Mouse (Mus musculus) 3T3-L1 (cell line): ENCODE results near the gene Sar1a.

ENCODE experiments used
- DNase-seq: peaks from one replicate; pipeline ENCODE4 v3.0.0-alpha.2; 2015; ENCODE audit warnings: low read depth, low spot score

The Sar1a gene

GRCm38 (mm10) chr10:61680015-61680913 lies at the start of gene Sar1a:
Sar1a (plus strand) TSS chr10:61680299.
- DNase-seq: peak; percentile 95

DNA sequence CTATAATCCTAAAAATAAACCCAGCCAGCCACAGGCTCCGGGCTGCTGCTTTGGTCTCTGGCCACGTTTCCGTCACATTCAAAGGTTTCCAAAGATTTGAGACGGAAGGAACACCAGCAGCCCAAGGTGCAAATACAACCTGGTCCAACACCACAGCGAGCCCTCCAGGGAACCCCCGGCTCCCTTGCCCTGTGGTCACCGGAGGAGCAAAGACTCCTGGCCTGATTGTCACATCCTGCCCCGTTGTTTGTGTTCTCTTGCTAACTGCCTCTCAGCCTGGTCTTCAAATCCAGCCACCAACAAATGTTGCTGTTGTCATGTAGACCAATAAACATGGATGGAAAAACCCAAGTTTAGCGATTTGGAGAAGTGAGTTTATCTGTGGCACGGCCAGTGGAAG lies 47.7 kb upstream of the Sar1a start:
- DNase-seq: no peak

DNA sequence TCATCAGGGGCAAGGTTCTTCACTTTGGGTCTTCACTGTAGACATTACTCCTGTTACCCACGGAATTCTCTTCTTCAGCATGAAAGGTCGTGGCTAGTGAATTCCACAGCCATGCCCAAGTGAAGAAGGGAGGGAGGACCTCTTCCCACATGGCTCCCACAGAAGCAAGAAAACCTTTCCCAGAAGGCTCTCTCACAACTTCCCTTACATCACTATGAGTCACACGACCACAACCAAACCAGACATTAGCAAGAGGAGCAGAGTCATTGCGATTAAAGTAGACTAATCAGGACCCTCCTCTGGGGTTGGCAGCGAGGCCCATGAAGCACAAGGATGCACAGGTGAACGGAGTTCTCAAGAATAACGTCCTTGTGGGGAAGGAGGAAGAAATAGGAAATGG lies 43.0 kb upstream of the Sar1a start:
- DNase-seq: peak; percentile 58

- no peak for DNase-seq
These were observed 39.7 kb upstream of the Sar1a start for GRCm38 (mm10) chr10:61640363-61640762.

DNA sequence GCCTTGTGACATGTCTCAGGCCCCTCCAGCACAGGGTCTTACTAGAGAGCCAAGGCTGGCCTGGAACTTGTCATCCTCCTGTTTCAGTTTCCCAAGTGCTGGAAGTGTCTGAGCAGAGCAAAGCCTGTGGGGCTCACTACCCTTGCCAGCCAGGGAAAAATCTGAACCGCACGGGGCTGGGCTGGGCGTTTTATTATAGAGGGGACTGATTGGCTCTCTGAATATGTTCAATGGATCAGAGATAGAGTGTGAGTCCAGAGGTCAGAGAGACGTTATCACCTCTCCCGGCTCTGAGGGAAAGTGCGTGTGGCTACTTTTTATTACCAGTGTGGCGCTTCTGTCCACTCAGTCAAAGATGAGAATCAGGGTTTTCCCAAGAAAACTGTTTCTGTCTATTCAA lies 33.5 kb upstream of the Sar1a start:
- no peak for DNase-seq

DNA sequence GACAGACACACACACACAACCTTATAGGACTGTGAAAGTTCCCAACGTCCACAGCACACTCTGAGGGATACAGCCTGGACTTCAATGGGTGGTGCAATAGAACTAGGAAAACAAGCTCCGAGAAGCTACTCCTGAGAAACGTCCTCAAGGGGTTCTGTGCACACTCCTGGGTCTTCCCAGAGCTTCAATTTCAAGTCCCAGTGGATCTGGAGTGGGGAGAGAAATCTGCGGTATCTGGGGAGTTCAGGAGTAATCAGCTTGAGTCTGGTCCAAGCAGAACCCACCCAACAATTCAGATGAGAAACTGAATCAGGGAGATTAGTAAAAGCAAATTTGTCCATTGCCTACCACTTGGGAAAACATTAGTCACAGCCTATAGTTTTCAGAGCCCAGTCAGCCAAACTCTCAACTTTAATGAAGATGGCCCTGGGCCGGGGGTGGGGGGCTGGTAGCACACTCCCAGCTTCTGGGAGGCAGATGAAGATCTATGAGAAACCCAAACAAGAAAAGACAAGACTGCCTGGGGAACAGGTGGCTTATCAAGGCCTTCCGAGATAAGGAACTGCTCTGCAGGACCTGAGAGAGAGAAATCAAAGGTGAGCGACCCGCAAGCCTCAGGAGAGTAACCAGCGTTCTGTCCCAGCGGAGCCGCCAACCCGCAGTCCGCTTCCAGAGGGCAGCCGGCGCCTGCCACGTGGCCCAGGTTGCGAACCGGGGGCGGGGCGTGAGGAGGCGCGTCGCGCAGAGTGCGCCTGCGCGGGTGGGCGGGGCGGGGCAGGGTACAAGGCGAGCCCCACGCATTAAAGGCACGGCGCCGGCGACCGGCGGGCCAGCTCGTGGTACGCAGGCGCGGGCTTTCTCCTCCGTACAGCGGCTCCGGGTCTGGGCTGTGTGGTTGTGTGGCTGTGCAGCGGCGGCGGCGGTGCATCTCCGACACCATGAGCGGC lies 32.0 kb upstream of the Sar1a start, which contains the start of gene Ppa1:
Gene Ppa1, plus strand, starts transcription at position 763 of the 947 bp plus-strand sequence.
- DNase-seq: peak; percentile 84

DNA sequence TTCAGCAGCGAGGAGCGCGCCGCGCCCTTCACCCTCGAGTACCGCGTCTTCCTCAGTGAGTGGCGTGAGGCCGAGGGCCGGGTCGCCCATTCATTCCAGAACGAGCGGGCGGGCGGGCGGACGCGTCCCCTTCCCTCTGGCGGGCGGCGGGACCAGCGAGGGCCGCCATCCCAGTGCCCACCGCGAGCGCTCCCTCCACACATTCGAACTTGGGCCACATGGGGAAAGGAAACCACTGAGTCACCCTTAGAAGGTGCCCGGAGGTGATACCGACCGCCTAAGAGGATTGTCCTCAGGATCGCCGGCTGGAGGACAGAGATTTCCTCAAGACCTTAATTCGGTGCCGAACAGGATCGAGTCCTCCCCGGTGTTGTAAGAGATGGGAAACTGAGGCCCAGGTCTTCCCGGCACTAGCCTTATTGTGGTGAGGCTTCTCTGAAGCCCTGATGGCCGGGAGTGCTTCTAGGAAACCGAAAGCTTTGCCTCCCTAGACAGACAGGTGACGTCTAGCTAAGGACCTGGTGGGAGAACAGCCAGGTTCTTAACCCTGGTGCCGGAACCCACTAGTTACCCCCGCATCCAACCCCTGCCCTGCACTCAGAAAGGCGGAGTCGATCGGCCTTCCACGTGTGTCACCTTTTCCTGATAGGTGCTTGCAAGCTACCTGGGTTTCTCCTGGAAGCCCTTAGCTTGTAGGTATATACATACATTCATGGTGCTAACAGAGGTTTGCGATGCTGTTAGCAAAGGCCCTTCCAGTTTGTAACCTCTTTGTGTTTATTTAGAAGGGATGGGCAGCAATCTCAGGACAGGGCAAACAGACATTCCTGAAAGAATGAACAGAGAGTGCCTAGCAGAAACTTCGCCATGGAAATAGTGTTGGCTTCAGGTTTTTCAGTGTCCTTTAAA lies 31.1 kb upstream of the Sar1a start:
- peak; percentile 58 for DNase-seq

DNA sequence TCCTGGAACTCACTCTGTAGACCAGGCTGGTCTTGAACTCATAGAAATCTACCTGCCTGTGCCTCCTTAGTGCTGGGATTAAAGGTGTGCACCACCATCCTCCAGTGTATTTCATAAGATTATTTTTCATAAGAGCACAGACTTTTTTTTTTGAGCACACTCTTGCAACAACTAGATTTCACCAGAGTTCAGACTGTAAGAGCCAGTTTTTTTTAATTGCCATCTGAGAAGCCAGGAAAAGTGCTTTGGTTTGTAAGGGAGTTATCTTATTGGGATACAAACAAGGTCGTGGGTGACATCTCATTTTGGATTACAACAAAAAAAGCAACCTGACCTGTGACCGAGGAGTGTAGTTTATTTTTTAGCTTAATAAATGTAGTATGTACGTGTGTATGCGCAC lies 26.0 kb upstream of the Sar1a start:
- DNase-seq: no peak

- DNase-seq: no peak
These were observed 25.4 kb upstream of the Sar1a start for GRCm38 (mm10) chr10:61654691-61655090.

GRCm38 (mm10) chr10:61655188-61655587 lies 24.9 kb upstream of the Sar1a start:
- DNase-seq: no peak

DNA sequence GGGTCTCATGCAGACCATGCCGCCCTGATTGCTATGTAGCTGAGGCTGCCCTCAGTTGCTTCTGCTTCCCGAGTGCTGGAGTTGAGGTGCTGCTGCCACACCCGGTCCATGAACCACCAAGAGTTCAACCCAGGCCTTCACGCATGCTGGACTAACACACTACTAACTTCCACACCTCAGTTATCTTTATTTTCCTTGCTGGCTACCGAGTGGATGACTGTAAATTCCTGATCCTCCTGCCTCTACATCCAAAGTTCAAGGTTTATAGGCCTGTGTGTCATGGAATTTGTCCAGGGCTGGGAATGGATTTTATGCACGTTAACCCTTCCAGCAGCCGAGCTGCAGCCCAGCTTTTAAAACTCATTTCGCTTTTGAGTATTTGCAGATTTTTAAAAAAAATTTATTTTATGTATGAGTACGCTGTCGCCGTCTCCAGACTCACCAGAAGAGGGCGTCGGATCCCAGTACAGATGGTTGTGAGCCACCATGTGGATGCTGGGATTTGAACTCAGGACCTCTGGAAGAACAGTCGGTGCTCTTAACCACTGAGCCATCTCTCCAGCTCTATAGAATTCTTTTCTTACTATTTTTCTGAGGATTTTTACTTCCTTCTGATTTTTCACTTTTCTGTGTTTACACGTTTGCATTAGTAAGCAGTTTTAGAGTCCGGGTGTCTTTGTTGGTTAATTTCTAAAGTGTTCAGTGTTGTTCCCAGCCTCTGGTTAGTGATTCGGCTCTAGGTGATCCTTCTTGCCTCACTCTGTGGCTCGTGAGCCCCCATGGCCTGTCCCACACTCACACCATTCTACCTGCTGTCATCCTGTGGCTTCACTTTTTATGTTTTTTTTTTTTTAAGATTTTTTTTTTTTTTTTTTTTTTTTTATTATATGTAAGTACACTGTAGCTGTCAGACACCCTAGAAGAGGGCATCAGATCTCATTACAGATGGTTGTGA lies 22.9 kb upstream of the Sar1a start:
- no peak for DNase-seq

DNA sequence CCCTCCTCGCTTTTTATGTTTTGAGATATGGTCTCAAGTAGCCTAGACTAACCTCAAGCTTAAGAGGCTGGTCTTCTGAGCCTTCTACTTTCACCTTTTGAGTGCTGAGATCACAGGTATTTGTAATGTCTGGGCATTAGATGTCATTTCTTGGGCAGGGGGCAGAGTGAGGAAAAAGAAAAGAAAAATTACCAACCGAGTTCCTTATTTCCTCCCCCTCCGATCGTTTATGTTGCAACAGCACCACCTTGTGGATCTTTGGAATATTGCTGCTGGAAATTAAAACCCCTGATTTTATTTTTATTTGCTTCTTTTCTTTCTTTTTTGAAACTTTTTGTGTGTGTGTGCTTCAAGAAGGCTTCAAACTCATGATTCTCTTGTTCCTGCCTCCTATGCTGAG lies 22.1 kb upstream of the Sar1a start:
- DNase-seq: peak; percentile 78

DNA sequence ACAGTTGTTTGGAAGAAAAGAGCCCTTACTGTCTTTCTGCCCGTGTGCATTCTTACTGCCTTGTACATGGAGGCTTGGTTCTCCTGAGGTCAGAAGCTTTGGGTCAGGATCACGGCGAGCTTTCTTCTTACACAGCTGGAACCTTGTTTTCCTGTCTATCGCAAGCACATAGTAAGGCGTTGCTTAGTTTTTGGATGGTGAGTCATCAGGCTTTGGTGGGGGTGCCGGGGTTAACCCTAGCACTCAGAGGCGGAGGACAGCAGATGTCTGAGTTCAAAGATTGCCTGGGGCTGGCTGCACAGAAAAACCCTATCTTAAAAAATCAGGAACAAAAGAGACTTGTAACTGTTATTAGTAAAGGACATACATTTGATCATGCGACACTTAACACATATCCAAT lies 18.2 kb upstream of the Sar1a start:
- peak; percentile 87 for DNase-seq

- DNase-seq: no peak
These were observed 17.6 kb upstream of the Sar1a start for GRCm38 (mm10) chr10:61662391-61662988.

GRCm38 (mm10) chr10:61665111-61665510 lies 15.0 kb upstream of the Sar1a start:
- no peak for DNase-seq

- DNase-seq: no peak
These were observed 14.4 kb upstream of the Sar1a start for GRCm38 (mm10) chr10:61665651-61666050.

GRCm38 (mm10) chr10:61669289-61669688 lies 10.8 kb upstream of the Sar1a start:
- no peak for DNase-seq

DNA sequence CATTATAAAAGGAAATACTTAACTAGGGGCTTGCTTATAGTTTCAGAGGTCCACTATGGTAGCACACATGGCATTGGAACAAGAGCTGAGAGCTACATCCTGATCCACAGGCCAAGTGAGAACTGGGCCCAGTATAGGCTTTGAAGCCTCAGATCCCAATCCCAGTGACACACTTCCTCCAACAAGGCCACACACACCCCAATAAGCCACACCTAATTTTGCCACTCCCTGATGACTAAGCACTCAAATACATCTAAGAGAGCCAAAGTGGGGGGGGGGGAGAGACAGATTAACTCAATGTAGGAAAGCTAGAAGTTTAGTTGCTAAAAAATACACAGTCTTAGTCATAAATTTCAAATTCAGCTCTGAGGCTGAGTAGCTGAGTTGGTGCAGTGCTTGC lies 10.2 kb upstream of the Sar1a start:
- DNase-seq: peak; percentile 88

GRCm38 (mm10) chr10:61670758-61671157 lies 9.3 kb upstream of the Sar1a start:
- DNase-seq: no peak

- no peak for DNase-seq
These were observed 4.2 kb upstream of the Sar1a start for GRCm38 (mm10) chr10:61675935-61676334.
